Mouse (Mus musculus): Measurements from ENCODE around the gene 4932438H23Rik.
A peak's percentile ranks its signal among the peaks of the same experiment; 100 is the strongest.

Gene 4932438H23Rik

DNA sequence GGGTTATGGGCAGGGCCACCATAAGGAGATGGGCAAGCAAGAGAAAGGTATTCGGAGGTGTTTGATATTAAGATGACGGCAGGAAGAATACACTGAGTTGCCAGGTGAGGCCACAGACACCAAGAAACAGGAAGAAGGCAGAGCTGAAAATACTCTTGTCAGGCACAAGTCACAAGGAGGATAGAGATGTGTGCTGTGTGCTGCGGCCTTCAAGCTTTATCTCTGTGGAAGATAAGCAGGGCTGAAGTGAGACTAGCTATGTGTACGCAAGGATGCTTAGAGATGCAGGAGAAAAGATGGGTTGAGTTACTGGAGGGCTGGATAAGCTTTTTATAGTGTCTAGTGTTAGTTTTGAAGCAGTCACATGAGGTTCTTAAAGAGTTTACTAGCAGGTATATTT, 37.7 kb downstream of the 4932438H23Rik start:
- no peak for DNase-seq (ENCODE audit: low read depth, low spot score)

DNA sequence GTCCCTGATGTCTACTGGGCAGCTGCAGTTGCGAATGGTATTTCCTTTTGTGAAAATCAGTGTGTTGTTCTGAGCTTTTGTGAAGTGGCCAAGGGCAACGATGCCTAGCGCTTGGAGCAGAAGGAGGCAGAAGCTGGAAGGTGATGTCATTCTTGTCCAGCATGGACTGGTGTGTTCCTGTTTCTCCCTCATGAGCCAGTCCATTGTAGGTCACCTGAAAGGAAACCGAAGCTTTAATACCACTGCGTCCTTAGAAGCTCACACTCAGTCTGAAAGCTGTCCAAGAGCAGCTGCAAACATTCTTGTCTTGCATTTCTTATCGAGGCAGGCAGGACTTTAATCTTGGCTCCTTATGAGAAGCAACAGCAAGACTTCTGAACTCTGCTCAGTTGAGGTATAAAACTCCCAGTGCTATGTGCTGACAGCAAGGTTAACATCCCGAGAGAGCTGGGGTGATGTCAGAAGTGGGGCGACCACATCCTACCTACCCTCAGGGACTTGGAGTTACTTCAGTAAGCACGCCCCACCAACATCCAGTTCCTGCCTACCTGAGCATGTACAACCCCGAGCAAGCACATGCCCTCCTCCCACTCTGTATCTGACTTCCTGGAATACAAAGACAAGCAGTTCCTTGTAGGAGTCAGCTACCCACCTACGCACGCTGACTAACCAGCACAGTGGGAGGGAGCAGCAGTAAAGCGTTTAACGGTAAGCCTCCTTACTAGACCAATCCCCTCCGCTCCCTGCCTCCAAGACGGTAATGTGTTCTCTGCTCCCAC, 38.7 kb downstream of the 4932438H23Rik start:
- no peak for DNase-seq (ENCODE audit: low read depth, low spot score)

GRCm38 (mm10) chr16:91055150-91055549, 39.8 kb downstream of the 4932438H23Rik start:
- no peak for DNase-seq (ENCODE audit: low read depth, low spot score)

- DNase-seq (ENCODE audit: low read depth, low spot score): no peak
These were observed 41.3 kb downstream of the 4932438H23Rik start for GRCm38 (mm10) chr16:91053599-91053998.

- DNase-seq (ENCODE audit: low read depth, low spot score): peak; percentile 58
These were observed 49.4 kb downstream of the 4932438H23Rik start for GRCm38 (mm10) chr16:91045511-91045910.

- peak; percentile 99 for DNase-seq (ENCODE audit: low read depth, low spot score)
These were observed 50.4 kb downstream of the 4932438H23Rik start, which contains the start of gene Paxbp1 for GRCm38 (mm10) chr16:91044270-91045182. Gene Paxbp1 (minus strand): TSS chr16:91044543.

GRCm38 (mm10) chr16:91043461-91044248, 51.3 kb downstream of the 4932438H23Rik start:
- peak; percentile 60 for DNase-seq (ENCODE audit: low read depth, low spot score)

DNA sequence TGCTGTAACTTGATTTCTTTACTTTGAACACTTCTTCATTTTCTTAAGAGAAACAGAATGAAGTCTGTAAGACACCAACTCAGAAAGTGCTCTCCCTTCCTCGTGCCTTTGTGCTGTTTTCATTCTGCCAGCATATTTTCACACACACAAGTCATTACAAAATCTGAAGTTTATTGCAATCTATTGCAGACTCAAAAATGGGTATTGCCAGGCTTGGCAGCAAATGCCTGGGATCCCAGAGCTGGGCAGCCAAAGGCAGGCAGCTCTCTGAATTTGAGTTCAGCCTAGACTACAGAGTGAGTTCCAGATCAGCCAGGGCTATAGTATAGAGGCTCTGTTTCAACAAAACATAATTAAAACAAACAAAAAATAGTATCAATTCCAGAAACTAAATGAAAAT, 52.3 kb downstream of the 4932438H23Rik start:
- DNase-seq (ENCODE audit: low read depth, low spot score): no peak

GRCm38 (mm10) chr16:91035866-91036265, 59.1 kb downstream of the 4932438H23Rik start:
- no peak for DNase-seq (ENCODE audit: low read depth, low spot score)

DNA sequence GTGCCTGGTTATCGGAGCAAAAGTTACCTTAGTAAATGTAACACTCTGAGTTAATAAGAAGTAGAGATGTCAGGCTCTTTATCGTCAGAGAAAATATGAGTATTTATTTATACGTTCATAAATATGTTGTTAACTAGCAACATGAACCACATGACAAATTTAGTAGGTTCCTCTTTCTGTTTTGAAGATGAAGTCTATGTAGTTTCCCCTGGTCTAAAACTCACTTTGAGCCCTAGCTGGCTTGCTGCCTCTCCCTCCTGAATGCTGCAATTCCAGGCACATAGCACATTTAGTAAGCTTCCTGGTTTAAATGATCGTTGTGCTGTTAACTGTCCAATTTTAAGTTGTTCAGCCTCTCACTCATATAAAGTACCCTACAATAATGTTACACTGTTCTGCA, 64.2 kb downstream of the 4932438H23Rik start:
- DNase-seq (ENCODE audit: low read depth, low spot score): no peak

GRCm38 (mm10) chr16:91029901-91030300, 65.0 kb downstream of the 4932438H23Rik start:
- no peak for DNase-seq (ENCODE audit: low read depth, low spot score)

- no peak for DNase-seq (ENCODE audit: low read depth, low spot score)
These were observed 65.7 kb downstream of the 4932438H23Rik start for GRCm38 (mm10) chr16:91029161-91029743.

GRCm38 (mm10) chr16:91026290-91026689, 68.6 kb downstream of the 4932438H23Rik start:
- no peak for DNase-seq (ENCODE audit: low read depth, low spot score)

- peak; percentile 23 for DNase-seq (ENCODE audit: low read depth, low spot score)
These were observed 71.5 kb downstream of the 4932438H23Rik start for GRCm38 (mm10) chr16:91023384-91023783.

DNA sequence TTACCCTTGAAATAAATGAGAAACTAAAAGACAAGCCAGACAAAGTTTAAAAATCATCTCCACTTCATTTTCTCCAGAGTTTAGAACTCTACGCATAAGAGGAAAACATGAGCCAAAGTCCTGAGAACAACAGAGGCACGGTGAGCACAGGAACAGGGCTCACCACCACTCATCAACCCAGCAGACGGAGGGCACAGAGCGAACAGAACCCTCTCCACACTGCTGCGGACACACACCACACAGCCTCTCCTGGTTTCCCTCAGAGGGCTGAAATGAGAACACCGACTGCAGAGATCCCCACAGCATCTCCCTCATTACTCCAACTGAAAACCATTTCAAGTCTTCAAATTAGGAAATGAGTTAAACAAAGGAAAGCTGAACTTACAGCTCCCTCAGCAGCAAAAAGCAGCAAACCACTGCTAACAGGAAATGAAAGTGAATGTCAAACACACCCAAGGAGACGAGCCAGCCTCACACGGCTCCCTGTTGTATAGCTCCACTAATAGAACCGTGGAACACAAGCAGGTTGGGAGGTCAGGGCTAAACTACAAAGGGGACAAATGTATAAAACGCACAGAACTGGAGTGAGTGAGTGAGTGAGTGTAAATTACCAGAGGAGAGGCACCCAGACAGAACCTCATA, 74.0 kb downstream of the 4932438H23Rik start:
- no peak for DNase-seq (ENCODE audit: low read depth, low spot score)

DNA sequence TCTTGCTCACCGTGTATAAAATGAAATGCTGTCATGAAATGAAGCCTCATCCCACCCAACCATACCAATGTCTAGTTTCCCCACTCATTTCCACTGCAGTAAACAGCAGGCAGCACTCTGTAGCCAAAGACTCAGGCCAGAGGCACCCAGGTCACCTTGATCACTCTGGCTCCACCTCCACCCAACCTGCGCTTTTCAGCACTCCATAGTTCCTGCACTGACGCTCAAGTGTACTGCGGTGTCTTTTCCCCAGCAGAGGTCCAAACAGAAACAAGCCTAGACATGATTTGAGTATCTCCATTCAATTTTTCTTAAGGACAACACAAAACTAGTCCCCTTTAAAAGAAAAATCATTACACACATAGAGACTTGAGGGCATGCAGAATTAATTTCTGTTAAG, 75.4 kb downstream of the 4932438H23Rik start:
- no peak for DNase-seq (ENCODE audit: low read depth, low spot score)

GRCm38 (mm10) chr16:91015761-91016160, 79.2 kb downstream of the 4932438H23Rik start:
- no peak for DNase-seq (ENCODE audit: low read depth, low spot score)

GRCm38 (mm10) chr16:91011847-91012246, 83.1 kb downstream of the 4932438H23Rik start:
- no peak for DNase-seq (ENCODE audit: low read depth, low spot score)

DNA sequence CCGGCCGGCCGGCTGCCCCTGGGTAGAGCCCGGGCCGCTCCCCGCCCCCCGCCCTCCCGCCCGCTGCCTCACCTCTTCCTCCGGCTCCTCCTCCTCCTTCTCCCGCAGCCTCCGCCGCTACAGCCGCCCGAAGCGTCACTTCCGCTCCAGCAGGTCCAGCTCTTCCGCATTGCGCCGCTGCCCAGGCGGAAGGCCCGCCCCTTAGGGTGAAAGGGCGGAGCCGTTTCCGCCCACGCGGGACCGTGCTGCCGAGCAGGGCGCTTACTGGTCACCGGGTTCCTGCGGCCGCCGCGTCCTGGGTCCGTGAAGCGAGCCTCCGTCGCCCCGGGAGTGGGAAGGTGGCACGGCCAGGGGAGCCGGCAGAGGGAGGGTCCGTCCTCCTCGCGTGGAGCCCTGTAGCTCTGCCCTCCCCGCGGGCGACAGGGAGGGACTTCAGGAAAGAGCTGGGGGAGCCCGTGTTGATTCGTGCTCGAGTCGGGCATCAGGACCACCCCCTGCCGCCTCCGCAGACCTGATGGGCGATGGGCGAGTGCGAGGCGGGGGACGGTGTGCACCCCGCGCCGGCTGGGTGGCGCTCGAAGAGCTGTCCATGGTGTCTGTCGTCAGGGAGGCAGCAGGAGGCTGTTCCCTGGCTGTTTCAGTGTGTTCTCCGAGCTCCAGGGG, 83.8 kb downstream of the 4932438H23Rik start, which contains the start of gene Synj1:
Gene Synj1 (minus strand): TSS at position 288 of the 663 bp plus-strand sequence.
- DNase-seq (ENCODE audit: low read depth, low spot score): peak; percentile 92

DNA sequence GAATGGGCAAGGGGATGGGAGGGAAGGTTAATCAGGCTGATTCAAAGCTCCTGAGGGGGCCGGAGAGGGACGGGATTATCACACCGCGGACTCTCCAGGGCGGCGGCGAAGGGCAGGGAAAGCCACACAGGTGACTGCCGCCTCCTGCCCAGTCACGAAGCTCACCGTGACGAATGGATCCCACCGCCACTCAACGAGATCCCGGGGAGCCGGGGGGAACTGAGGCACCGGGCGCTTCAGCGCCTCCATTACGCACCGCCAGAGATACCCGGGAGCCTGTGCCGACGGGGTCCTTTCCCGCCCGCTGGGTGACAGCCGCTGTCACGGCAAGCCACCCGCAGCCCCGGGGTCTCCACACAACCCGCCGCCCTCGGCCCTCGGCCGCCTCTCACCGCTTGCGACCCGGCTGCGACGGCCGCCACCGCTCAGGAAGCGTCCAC, 84.3 kb downstream of the 4932438H23Rik start:
- peak; percentile 54 for DNase-seq (ENCODE audit: low read depth, low spot score)

Measured in mesoderm, embryonic 11.5 days (tissue).